Mouse (Mus musculus): ENCODE measurements at regions not wholly inside any gene's neighbourhood (a gene's known extent, or its start where the extent isn't known, plus 50 kb on each side); places are given as distances from the start of the nearest gene placed in this dataset.

GRCm38 (mm10) chr1:194878440-194878839 is 60.2 kb upstream of the Cd34 start:
- ATAC-seq: no peak
- no peak overlapping the region for H3K9ac ChIP-seq
- H3K36me3 ChIP-seq: no peaks in the 10 kb centered on the region
- no peak overlapping the region for H3K4me2 ChIP-seq (replicated peaks)
- H3K27me3 ChIP-seq (replicated peaks): no peaks in the 10 kb centered on the region
- WGBS: 58% methylated on average over 2 of the region's 2 CpGs
- H3K4me1 ChIP-seq (replicated peaks): 0 out of 2 replicates have a peak, but pooled peaks cover 3% of the 10 kb centered on the region
- no peak overlapping the region for H3K27ac ChIP-seq
- H3K4me3 ChIP-seq (replicated peaks): no peak overlapping the region
- H3K9me3 ChIP-seq: no peaks in the 10 kb centered on the region

GRCm38 (mm10) chr1:194879324-194880233 is 59.0 kb upstream of the Cd34 start:
- peak; percentile 98 for ATAC-seq
- peak overlapping the region; percentile 58 for H3K4me2 ChIP-seq (replicated peaks)
- 18% methylated on average over 22 of the region's 22 CpGs for WGBS
- H3K4me3 ChIP-seq (replicated peaks): peak overlapping the region; percentile 11; the same call in 1 of the 2 replicates
- H3K36me3 ChIP-seq: no peaks in the 10 kb centered on the region
- 0 out of 2 replicates have a peak, but pooled peaks cover 3% of the 10 kb centered on the region for H3K4me1 ChIP-seq (replicated peaks)
- no peak overlapping the region for H3K27ac ChIP-seq
- H3K9ac ChIP-seq: peak overlapping the region; percentile 37
- no peaks in the 10 kb centered on the region for H3K27me3 ChIP-seq (replicated peaks)
- H3K9me3 ChIP-seq: no peaks in the 10 kb centered on the region

GRCm38 (mm10) chr1:194881556-194882223 is 56.9 kb upstream of the Cd34 start:
- Histone ChIP-seq H3K9ac (no peak overlapping the region), H3K36me3 (no peaks in the 10 kb centered on the region), H3K4me3 (replicated peaks) (no peak overlapping the region), H3K4me1 (replicated peaks) (0 out of 2 replicates have a peak, but pooled peaks cover 3% of the 10 kb centered on the region), H3K27ac (no peak overlapping the region), H3K4me2 (replicated peaks) (no peak overlapping the region), H3K27me3 (replicated peaks) (no peaks in the 10 kb centered on the region), H3K9me3 (no peaks in the 10 kb centered on the region)
- ATAC-seq: no peak

GRCm38 (mm10) chr1:194885071-194885686 is 53.4 kb upstream of the Cd34 start:
- Histone ChIP-seq H3K27ac (no peak overlapping the region), H3K36me3 (no peaks in the 10 kb centered on the region), H3K9me3 (no peaks in the 10 kb centered on the region), H3K4me3 (replicated peaks) (no peak overlapping the region), H3K9ac (no peak overlapping the region), H3K27me3 (replicated peaks) (no peaks in the 10 kb centered on the region), H3K4me1 (replicated peaks) (no peaks in the 10 kb centered on the region), H3K4me2 (replicated peaks) (no peak overlapping the region)
- 61% methylated on average over 5 of the region's 5 CpGs for WGBS
- no peak for ATAC-seq

- 80% methylated on average over 5 of the region's 5 CpGs for WGBS
- Histone ChIP-seq H3K36me3 (no peaks in the 10 kb centered on the region), H3K27ac (no peak overlapping the region), H3K9ac (no peak overlapping the region), H3K4me1 (replicated peaks) (no peaks in the 10 kb centered on the region), H3K4me2 (replicated peaks) (no peak overlapping the region), H3K9me3 (no peaks in the 10 kb centered on the region), H3K27me3 (replicated peaks) (no peaks in the 10 kb centered on the region), H3K4me3 (replicated peaks) (no peak overlapping the region)
- no peak for ATAC-seq
These were observed 52.9 kb upstream of the Cd34 start for GRCm38 (mm10) chr1:194885687-194886077.

All from intestine, embryonic 15.5 days (tissue).